Mouse (Mus musculus): ENCODE measurements around the gene Sirpb1a. TPM values are rescaled to one million over a fixed set of nuclear protein-coding genes. Genes with fewer than 3 reads are reported as not detected.

Sirpb1a gene
- polyA plus RNA-seq, 1 experiment from 2014 or later = not detected

DNA sequence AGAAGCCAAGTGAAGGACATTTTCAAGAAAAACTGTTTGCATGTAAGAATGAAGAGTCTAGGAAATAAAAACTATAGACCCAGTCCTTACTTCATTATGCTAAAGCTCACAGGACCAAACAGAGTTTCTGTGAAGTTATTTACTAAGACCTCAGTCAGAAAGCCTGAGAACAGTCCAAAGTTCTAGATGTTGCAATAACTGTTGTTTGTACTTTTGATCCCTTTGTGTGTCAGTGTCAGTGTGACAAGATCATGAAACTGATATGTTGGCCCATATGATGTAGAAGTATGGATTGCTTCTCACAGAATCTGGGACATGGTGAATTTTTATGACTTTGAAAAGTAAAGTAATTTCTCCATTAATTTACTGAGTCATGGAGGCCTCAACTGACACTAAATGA is 96.8 kb downstream of the Sirpb1a start:
- H3K27me3 ChIP-seq (replicated peaks) = no peaks in the 10 kb centered on the region
- no peak for ATAC-seq
- no peak overlapping the region for H3K4me3 ChIP-seq
- H3K9me3 ChIP-seq (replicated peaks) = no peaks in the 10 kb centered on the region
- no peaks in the 10 kb centered on the region for H3K4me1 ChIP-seq
- no peak overlapping the region for H3K27ac ChIP-seq
- H3K9ac ChIP-seq = no peak overlapping the region
- no peak overlapping the region for H3K4me2 ChIP-seq
- no peaks in the 10 kb centered on the region for H3K36me3 ChIP-seq

Other genes with a start within 250 kb of the Sirpb1a start
- not detected in 2 replicates for gene Gm9733, start 94.2 kb downstream of the Sirpb1a start, polyA plus RNA-seq (2016; fragmentation: Nextera tagmentation; extraction: Ambion mirVana)
- gene Sirpb1b, start 148.5 kb upstream of the Sirpb1a start, polyA plus RNA-seq (2016; fragmentation: Nextera tagmentation; extraction: Ambion mirVana) = not detected in 2 replicates

Data from liver, embryonic 12.5 days (tissue).